Comparison of ENCODE assay signal across 19 mouse cellular contexts in the genomic region with DNA sequence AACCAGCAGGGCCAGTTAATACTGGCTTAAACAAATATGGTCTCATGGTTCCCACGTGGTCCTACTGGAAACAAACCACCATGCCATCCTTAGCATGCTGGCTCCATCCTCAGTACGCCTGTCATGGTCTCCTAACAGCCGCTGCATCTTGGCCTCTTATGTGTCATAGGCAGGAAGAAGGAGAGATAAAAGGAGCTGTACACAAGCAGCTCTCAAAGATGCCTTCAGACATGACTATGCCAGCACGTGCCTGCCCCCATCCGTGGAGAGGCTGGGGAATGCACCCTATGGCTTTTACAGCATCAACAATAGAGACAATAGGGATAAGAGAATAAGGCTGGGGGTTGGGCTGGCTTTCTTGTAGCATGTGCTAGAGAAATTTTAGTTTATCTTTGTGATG.
DNase-seq lines count a peak whose midpoint lies in the region; ATAC-seq and TF ChIP-seq lines count a peak whose summit lies in the region.
"Had no signal": no experiment of that assay in that cellular context is flagged by ENCODE, and none has a peak within 500 bp of the region (broad histone marks: within the 10 kb centered on the region; RNA-seq: fewer than 3 reads in every experiment).

No protein-coding gene starts in this region.

- H3K79me2 ChIP-seq in liver, adult 2 months (ENCODE audit: control insufficient read depth, insufficient read depth, low read length) = no peaks in the 10 kb centered on the region

- TF ChIP-seq CTCF in liver, adult 2 months (IDR thresholded peaks at IDR 0.05; ENCODE audit: low read depth, low read length) = no peak

- no peak for TF ChIP-seq POLR2A in liver, adult 2 months (IDR thresholded peaks at IDR 0.05; ENCODE audit: extremely low read depth, insufficient read depth, low read length)

- no peak overlapping the region for H3K9ac ChIP-seq in liver, adult 2 months (ENCODE audit: low read depth, low read length)
- H3K9ac ChIP-seq in liver, embryonic 11.5 days (ENCODE audit: low read depth, low read length) = no peak overlapping the region
- H3K9ac ChIP-seq: embryonic facial prominence, embryonic 15.5 days; forebrain, embryonic 15.5 days; hindbrain, embryonic 13.5 days had no signal

- intact Hi-C loops in left cerebral cortex, postnatal 36 days (cut with DNase I) = no loop called here

- 60% methylated on average over 5 of the region's 5 CpGs for WGBS in liver, adult 2 months
- WGBS in liver, embryonic 11.5 days = 64% methylated on average over 5 of the region's 5 CpGs

- H3K4me1 ChIP-seq in liver, adult 2 months (ENCODE audit: control insufficient read depth, insufficient read depth, low read length) = peaks cover 6% of the 10 kb centered on the region; the same call in 1 of the 2 replicates
- H3K4me1 ChIP-seq in liver, embryonic 11.5 days (replicated peaks; ENCODE audit: control insufficient read depth, insufficient read depth, low read length) = no peaks in the 10 kb centered on the region; the same call in 1 of the 2 replicates
- H3K4me1 ChIP-seq: embryonic facial prominence, embryonic 15.5 days; forebrain, embryonic 15.5 days had no signal

- no peak overlapping the region for H3K4me2 ChIP-seq in liver, embryonic 11.5 days
- H3K4me2 ChIP-seq: embryonic facial prominence, embryonic 15.5 days; forebrain, embryonic 15.5 days; hindbrain, embryonic 13.5 days had no signal

- ATAC-seq in liver, embryonic 11.5 days (replicated peaks; ENCODE audit: low FRiP score) = no peak
- ATAC-seq: forebrain, embryonic 15.5 days had no signal

- no peaks in the 10 kb centered on the region for H3K27me3 ChIP-seq in liver, adult 2 months (ENCODE audit: control insufficient read depth, insufficient read depth, low read length)
- no peaks in the 10 kb centered on the region for H3K27me3 ChIP-seq in liver, embryonic 11.5 days (replicated peaks; ENCODE audit: control insufficient read depth, insufficient read depth, low read length)
- H3K27me3 ChIP-seq: embryonic facial prominence, embryonic 15.5 days; forebrain, embryonic 15.5 days; hindbrain, embryonic 13.5 days had no signal

- no peaks in the 10 kb centered on the region for H3K9me3 ChIP-seq in liver, embryonic 11.5 days (ENCODE audit: control insufficient read depth, low read length)
- H3K9me3 ChIP-seq: embryonic facial prominence, embryonic 15.5 days; forebrain, embryonic 15.5 days; heart, embryonic 10.5 days; hindbrain, embryonic 13.5 days had no signal

- no peak overlapping the region for H3K27ac ChIP-seq in liver, adult 2 months (replicated peaks; ENCODE audit: insufficient read depth, low read depth, low read length)
- no peak overlapping the region for H3K27ac ChIP-seq in liver, embryonic 11.5 days (ENCODE audit: low read depth, low read length)
- H3K27ac ChIP-seq: embryonic facial prominence, embryonic 15.5 days; forebrain, embryonic 15.5 days; heart, embryonic 10.5 days; hindbrain, embryonic 13.5 days had no signal

- peak; percentile 83 for DNase-seq in liver, adult 2 months (ENCODE audit: extremely low read depth, low read depth, low spot score)
- no peak for DNase-seq in liver, embryonic 11.5 days (ENCODE audit: low spot score)
- DNase-seq in CD4-positive helper T cell, adult 2 months (ENCODE audit: low read depth, low spot score) = peak; percentile 69
- DNase-seq in CD8-positive naive resting alpha-beta T cell, adult 2 months (ENCODE audit: low read depth in 2 of 2, low spot score in 2 of 2) = peak; percentile 36 to 51
- peak; percentile 83 for DNase-seq in naive thymus-derived CD4-positive, alpha-beta T cell, adult 2 months (ENCODE audit: low read depth)
- no peak for DNase-seq in adrenal gland, postnatal 10 days
- no peak for DNase-seq in left cerebral cortex, postnatal 36 days (ENCODE audit: low spot score in 2 of 2)
- DNase-seq: adrenal gland, adult 2 months; adrenal gland, postnatal 36 days; cerebellum, adult 2 months; cerebellum, postnatal 14 days; embryo, embryonic 11 days; gastrocnemius, postnatal 36 days; heart, adult 18-20 months; heart, postnatal 10 days had no signal

- H3K4me3 ChIP-seq in liver, adult 2 months (ENCODE audit: insufficient read depth, low read depth, low read length) = no peak overlapping the region
- H3K4me3 ChIP-seq in liver, embryonic 11.5 days (ENCODE audit: low read depth, low read length) = no peak overlapping the region
- H3K4me3 ChIP-seq: embryonic facial prominence, embryonic 15.5 days; forebrain, embryonic 15.5 days; heart, embryonic 10.5 days; hindbrain, embryonic 13.5 days had no signal

- no peaks in the 10 kb centered on the region for H3K36me3 ChIP-seq in liver, adult 2 months (ENCODE audit: control insufficient read depth, insufficient read depth, low read length)
- no peaks in the 10 kb centered on the region for H3K36me3 ChIP-seq in liver, embryonic 11.5 days (ENCODE audit: control insufficient read depth, insufficient read depth, low read length)
- H3K36me3 ChIP-seq: embryonic facial prominence, embryonic 15.5 days; forebrain, embryonic 15.5 days; heart, embryonic 10.5 days; hindbrain, embryonic 13.5 days had no signal

Comparison
In these comparisons a context has a peak if more than half of its experiments do, and no peak if none do; other contexts are left out.
1. DNase-seq: peak in liver, adult 2 months (single experiment), CD4-positive helper T cell, adult 2 months (single experiment), CD8-positive naive resting alpha-beta T cell, adult 2 months (2 of 2) and naive thymus-derived CD4-positive, alpha-beta T cell, adult 2 months (single experiment); none in liver, embryonic 11.5 days (single experiment), adrenal gland, postnatal 10 days (single experiment) and left cerebral cortex, postnatal 36 days (0 of 2).